18 mouse cellular contexts compared by ENCODE assay signal in genomic region chr2:155279163-155279562, GRCm38 (mm10). TPM values are rescaled to one million over a fixed set of nuclear protein-coding genes. Genes with fewer than 3 reads are reported as not detected.
A peak's percentile ranks its signal among the peaks of the same experiment; 100 is the strongest.
DNase-seq lines count a peak whose midpoint lies in the region; ATAC-seq and TF ChIP-seq lines count a peak whose summit lies in the region.
"Had no signal": no experiment of that assay in that cellular context is flagged by ENCODE, and none has a peak within 500 bp of the region (broad histone marks: within the 10 kb centered on the region; RNA-seq: fewer than 3 reads in every experiment).

No protein-coding gene starts in this region.

- ATAC-seq in cerebellum, adult (ENCODE audit: insufficient number of reproducible peaks, low FRiP score, low TSS enrichment): no peak
- ATAC-seq: CD4-positive, CD25-positive, alpha-beta regulatory T cell, adult 4 months; forebrain, embryonic 15.5 days; intestine, embryonic 16.5 days had no signal

- no peaks in the 10 kb centered on the region for H3K27me3 ChIP-seq in heart, adult 2 months (ENCODE audit: control insufficient read depth, insufficient read depth, low read length)
- H3K27me3 ChIP-seq: embryonic facial prominence, embryonic 12.5 days; forebrain, embryonic 15.5 days; hindbrain, embryonic 15.5 days; kidney, embryonic 15.5 days had no signal

- no peak overlapping the region for H3K4me3 ChIP-seq in heart, adult 2 months
- H3K4me3 ChIP-seq: embryonic facial prominence, embryonic 12.5 days; forebrain, embryonic 15.5 days; heart, embryonic 10.5 days; hindbrain, embryonic 15.5 days; kidney, embryonic 15.5 days had no signal

- H3K4me1 ChIP-seq in heart, adult 2 months (ENCODE audit: control insufficient read depth, insufficient read depth, low read length): peaks cover 15% of the 10 kb centered on the region

- no peak for TF ChIP-seq CTCF in heart, adult 2 months (IDR thresholded peaks at IDR 0.05)

- no peak for TF ChIP-seq POLR2A in heart, adult 2 months (IDR thresholded peaks at IDR 0.05; ENCODE audit: insufficient read depth, low read depth, low read length)

- H3K79me2 ChIP-seq in heart, adult 2 months (replicated peaks; ENCODE audit: control insufficient read depth, insufficient read depth, low read length): no peaks in the 10 kb centered on the region

- no peak overlapping the region for H3K9ac ChIP-seq in heart, adult 2 months (ENCODE audit: low read depth, low read length)
- H3K9ac ChIP-seq: embryonic facial prominence, embryonic 12.5 days; forebrain, embryonic 15.5 days; hindbrain, embryonic 15.5 days; kidney, embryonic 15.5 days had no signal

- no peak for TF ChIP-seq EP300 in heart, adult 2 months (IDR thresholded peaks at IDR 0.05; ENCODE audit: insufficient read depth, low read depth, low read length)

- peak overlapping the region; percentile 100 for H3K27ac ChIP-seq in heart, adult 2 months
- H3K27ac ChIP-seq: embryonic facial prominence, embryonic 12.5 days; forebrain, embryonic 15.5 days; heart, embryonic 10.5 days; hindbrain, embryonic 15.5 days; kidney, embryonic 15.5 days had no signal

- 70% methylated on average over 4 of the region's 4 CpGs for WGBS in heart, adult 2 months

- peak; percentile 51 for DNase-seq in adrenal gland, adult 2 months
- DNase-seq in adrenal gland, adult 18-20 months (ENCODE audit: low spot score in 2 of 2): no peak
- DNase-seq in cerebellum, adult 9-11 months: peak; percentile 38
- DNase-seq in heart, adult 2 months: no peak
- no peak for DNase-seq in heart, adult 18-20 months
- DNase-seq in thymus, postnatal 4 days: no peak
- DNase-seq: adrenal gland, postnatal 14 days; B cell, adult 2 months; gastrocnemius, postnatal 14 days; kidney, adult 2 months had no signal

- intact Hi-C loops in heart, adult 2 months (cut with DNase I): no loop called here

- H3K36me3 ChIP-seq in heart, adult 2 months (ENCODE audit: control insufficient read depth, insufficient read depth, low read length): no peaks in the 10 kb centered on the region; the same call in 1 of the 2 replicates

RNA-seq across cellular contexts. Expression of gene Map1lc3a, which starts 3.1 kb away (rescaled TPM):
- total RNA-seq in adrenal gland, adult 2 months (2021): 100 to 1,000 TPM; 475 to 819 TPM
- 2,934 and 3,400 TPM in 2 replicates for polyA plus RNA-seq in adrenal gland, adult 2 months (2012; rRNA removed)
- 100 to 1,000 TPM; 390 to 903 TPM for total RNA-seq in adrenal gland, adult 18-20 months (2021)
- 100 to 1,000 TPM; 713 to 821 TPM for total RNA-seq in heart, adult 2 months (2021)
- 933 and 1,030 TPM in 2 replicates for polyA plus RNA-seq in heart, adult 2 months (2012; rRNA removed)
- 100 to 1,000 TPM; 727 to 753 TPM for total RNA-seq in heart, adult 18-20 months (2021)

RNA-seq across cellular contexts. Expression of gene Dynlrb1, which starts 42.8 kb away (rescaled TPM):
- total RNA-seq in adrenal gland, adult 2 months (2021): 100 to 1,000 TPM; 292 to 437 TPM
- polyA plus RNA-seq in adrenal gland, adult 2 months (2012; rRNA removed): 164 and 217 TPM in 2 replicates
- total RNA-seq in adrenal gland, adult 18-20 months (2021): 100 to 1,000 TPM; 276 to 369 TPM
- total RNA-seq in heart, adult 2 months (2021): 100 to 1,000 TPM; 163 to 165 TPM
- 359 and 543 TPM in 2 replicates for polyA plus RNA-seq in heart, adult 2 months (2012; rRNA removed)
- 100 to 1,000 TPM; 138 to 161 TPM for total RNA-seq in heart, adult 18-20 months (2021)

Comparison
In these comparisons a context has a peak if more than half of its experiments do, and no peak if none do; other contexts are left out.
1. DNase-seq: peak in adrenal gland, adult 2 months (single experiment) and cerebellum, adult 9-11 months (single experiment); none in adrenal gland, adult 18-20 months (0 of 2), heart, adult 2 months (0 of 2), heart, adult 18-20 months (0 of 2) and thymus, postnatal 4 days (single experiment).